In the genomic region with DNA sequence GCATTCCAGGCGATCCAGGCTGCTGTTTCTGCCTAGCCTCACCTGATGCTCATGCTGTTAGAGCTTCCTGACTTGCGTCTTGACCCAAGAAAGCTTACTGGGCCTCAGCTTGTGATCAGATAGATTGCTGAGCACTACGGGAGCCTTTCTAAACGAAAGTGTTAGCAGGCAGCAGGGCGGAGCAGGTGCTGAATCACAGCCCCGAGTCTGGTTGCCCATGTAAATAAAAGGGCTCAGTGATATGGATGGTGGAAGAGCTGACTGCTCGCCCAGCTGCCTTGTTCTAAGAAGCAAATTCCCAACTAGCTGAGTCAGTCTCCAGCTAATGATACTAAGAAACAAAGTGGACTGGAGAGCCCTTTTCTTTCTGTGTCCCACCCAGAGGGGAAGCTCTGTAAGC, we compare ENCODE assay signal across 30 mouse cellular contexts. TPM values are rescaled to one million over a fixed set of nuclear protein-coding genes. Genes with fewer than 3 reads are reported as not detected.
DNase-seq lines count a peak whose midpoint lies in the region; ATAC-seq and TF ChIP-seq lines count a peak whose summit lies in the region.
"Had no signal": no experiment of that assay in that cellular context is flagged by ENCODE, and none has a peak within 500 bp of the region (broad histone marks: within the 10 kb centered on the region; RNA-seq: fewer than 3 reads in every experiment).

No protein-coding gene starts in this region.

- no peak overlapping the region for H3K27ac ChIP-seq in heart, embryonic 12.5 days (ENCODE audit: poor library complexity, severe bottlenecking)
- no peak overlapping the region for H3K27ac ChIP-seq in lung, embryonic 14.5 days (ENCODE audit: low read depth)
- H3K27ac ChIP-seq in lung, postnatal 0 days (ENCODE audit: low read length): no peak overlapping the region
- H3K27ac ChIP-seq: embryonic facial prominence, embryonic 10.5 days; hindbrain, postnatal 0 days; limb, embryonic 15.5 days; liver, embryonic 15.5 days; macrophage had no signal

- peak overlapping the region; percentile 42 for H3K4me2 ChIP-seq in heart, embryonic 12.5 days
- no peak overlapping the region for H3K4me2 ChIP-seq in lung, embryonic 14.5 days
- no peak overlapping the region for H3K4me2 ChIP-seq in lung, postnatal 0 days (replicated peaks; ENCODE audit: low read depth, low read length)
- H3K4me2 ChIP-seq: limb, embryonic 15.5 days; liver, embryonic 15.5 days had no signal

- intact Hi-C loops in heart, postnatal 10 days (cut with DNase I): no loop called here

- no peak overlapping the region for H3K9ac ChIP-seq in heart, embryonic 12.5 days
- no peak overlapping the region for H3K9ac ChIP-seq in lung, embryonic 14.5 days
- no peak overlapping the region for H3K9ac ChIP-seq in lung, postnatal 0 days (replicated peaks; ENCODE audit: low read depth)
- H3K9ac ChIP-seq: forebrain, postnatal 0 days; limb, embryonic 15.5 days; liver, embryonic 15.5 days had no signal

- H3K36me3 ChIP-seq in heart, embryonic 12.5 days: no peaks in the 10 kb centered on the region
- no peaks in the 10 kb centered on the region for H3K36me3 ChIP-seq in lung, embryonic 14.5 days (ENCODE audit: insufficient read depth)
- H3K36me3 ChIP-seq in lung, postnatal 0 days (ENCODE audit: insufficient read depth, low read length): no peaks in the 10 kb centered on the region
- H3K36me3 ChIP-seq: embryonic facial prominence, embryonic 10.5 days; limb, embryonic 15.5 days; liver, embryonic 15.5 days had no signal

- H3K9me3 ChIP-seq in heart, embryonic 12.5 days (replicated peaks): no peaks in the 10 kb centered on the region
- no peaks in the 10 kb centered on the region for H3K9me3 ChIP-seq in lung, embryonic 14.5 days (ENCODE audit: low read depth, low read length)
- H3K9me3 ChIP-seq in lung, postnatal 0 days (ENCODE audit: low read length): no peaks in the 10 kb centered on the region
- H3K9me3 ChIP-seq: embryonic facial prominence, embryonic 10.5 days; limb, embryonic 15.5 days; liver, embryonic 15.5 days had no signal

- H3K4me3 ChIP-seq in heart, embryonic 12.5 days: no peak overlapping the region
- no peak overlapping the region for H3K4me3 ChIP-seq in lung, embryonic 14.5 days (ENCODE audit: low read depth, low read length)
- H3K4me3 ChIP-seq in lung, postnatal 0 days (ENCODE audit: low read depth, low read length): no peak overlapping the region
- H3K4me3 ChIP-seq: embryonic facial prominence, embryonic 10.5 days; limb, embryonic 15.5 days; liver, embryonic 15.5 days had no signal

- no peak for DNase-seq in heart, postnatal 10 days
- peak; percentile 5 for DNase-seq in lung, embryonic 14.5 days
- no peak for DNase-seq in lung, postnatal 0 days (ENCODE audit: low spot score)
- DNase-seq in brain, adult 2 months (ENCODE audit: low read depth, low spot score): peak; percentile 29
- no peak for DNase-seq in right cerebral cortex, postnatal 25 days
- no peak for DNase-seq in kidney, adult 11 months
- DNase-seq: adrenal gland, postnatal 14 days; cerebellum, adult 11 months; cerebellum, postnatal 10 days; forebrain, postnatal 0 days; gastrocnemius, postnatal 36 days; kidney, adult 8-10 months; kidney, postnatal 10 days; left cerebral cortex, postnatal 4 days; right cerebral cortex, adult 18-20 months; thymus, postnatal 25 days had no signal

- H3K27me3 ChIP-seq in heart, embryonic 12.5 days (replicated peaks): no peaks in the 10 kb centered on the region
- H3K27me3 ChIP-seq in lung, embryonic 14.5 days (ENCODE audit: insufficient read depth, low read length): no peaks in the 10 kb centered on the region
- H3K27me3 ChIP-seq in lung, postnatal 0 days (replicated peaks; ENCODE audit: insufficient read depth, low read length): no peaks in the 10 kb centered on the region
- H3K27me3 ChIP-seq: limb, embryonic 15.5 days; liver, embryonic 15.5 days had no signal

- TF ChIP-seq CTCF in lung, embryonic 14.5 days (IDR thresholded peaks at IDR 0.05; ENCODE audit: low read depth): no peak
- no peak for TF ChIP-seq CTCF in lung, postnatal 0 days (IDR thresholded peaks at IDR 0.05)

- TF ChIP-seq EP300 in lung, postnatal 0 days (IDR thresholded peaks at IDR 0.05): no peak

- 26% methylated on average over 7 of the region's 7 CpGs for WGBS in heart, embryonic 12.5 days
- WGBS in lung, embryonic 14.5 days: 25% methylated on average over 7 of the region's 7 CpGs
- 15% methylated on average over 7 of the region's 7 CpGs for WGBS in lung, postnatal 0 days

- peaks cover 16% of the 10 kb centered on the region for H3K4me1 ChIP-seq in heart, embryonic 12.5 days (replicated peaks)
- H3K4me1 ChIP-seq in lung, embryonic 14.5 days (ENCODE audit: insufficient read depth): no peaks in the 10 kb centered on the region
- H3K4me1 ChIP-seq in lung, postnatal 0 days (ENCODE audit: insufficient read depth, low read depth, low read length): no peaks in the 10 kb centered on the region
- H3K4me1 ChIP-seq: limb, embryonic 15.5 days; liver, embryonic 15.5 days had no signal

- ATAC-seq in heart, embryonic 12.5 days (ENCODE audit: insufficient number of reproducible peaks, low FRiP score): no peak
- no peak for ATAC-seq in lung, embryonic 14.5 days (ENCODE audit: insufficient read depth)
- no peak for ATAC-seq in lung, postnatal 0 days
- ATAC-seq: forebrain, postnatal 0 days; hindbrain, postnatal 0 days had no signal

RNA-seq across cellular contexts. Expression of a gene that starts 27.4 kb away (rescaled TPM):
- not detected in 2 replicates for polyA plus RNA-seq in heart, embryonic 12.5 days (2016; fragmentation: Nextera tagmentation; extraction: Ambion mirVana)
- not detected for total RNA-seq in heart, postnatal 10 days (2021)
- polyA plus RNA-seq in lung, embryonic 14.5 days (2014; fragmentation: Nextera tagmentation; extraction: Ambion mirVana): not detected in 2 replicates
- not detected in 2 replicates for polyA plus RNA-seq in lung, postnatal 0 days (2015; fragmentation: Nextera tagmentation; extraction: Ambion mirVana)
- total RNA-seq: adrenal gland, postnatal 14 days; forebrain, postnatal 0 days; gastrocnemius, postnatal 36 days; hematopoietic stem cell, adult 5-6 weeks; hindbrain, postnatal 0 days; layer of hippocampus, postnatal 14 days; left cerebral cortex, adult 8-10 months; left cerebral cortex, postnatal 4 days; midbrain, postnatal 0 days had no signal
- polyA plus RNA-seq: C2C12; embryonic facial prominence, embryonic 10.5 days; forebrain, postnatal 0 days; hindbrain, postnatal 0 days; limb, embryonic 15.5 days; liver, embryonic 15.5 days; lung, embryonic 16.5 days; macrophage; midbrain, postnatal 0 days; neural tube, embryonic 14.5 days; small intestine, adult 2 months had no signal

RNA-seq across cellular contexts. Expression of a gene that starts 33.1 kb away (rescaled TPM):
- polyA plus RNA-seq in heart, embryonic 12.5 days (2016; fragmentation: Nextera tagmentation; extraction: Ambion mirVana): 8.1 and 8.5 TPM in 2 replicates
- 10 to 100 TPM; 12.5 to 13.4 TPM for total RNA-seq in heart, postnatal 10 days (2021)
- 4.0 and 4.5 TPM in 2 replicates for polyA plus RNA-seq in lung, embryonic 14.5 days (2014; fragmentation: Nextera tagmentation; extraction: Ambion mirVana)
- polyA plus RNA-seq in lung, postnatal 0 days (2015; fragmentation: Nextera tagmentation; extraction: Ambion mirVana): 1.2 and 1.7 TPM in 2 replicates

RNA-seq across cellular contexts. Expression of a gene that starts 33.2 kb away (rescaled TPM):
- 15.3 and 16.6 TPM in 2 replicates for polyA plus RNA-seq in heart, embryonic 12.5 days (2016; fragmentation: Nextera tagmentation; extraction: Ambion mirVana)
- total RNA-seq in heart, postnatal 10 days (2021): 1 to 10 TPM; 7.0 to 7.7 TPM
- polyA plus RNA-seq in lung, embryonic 14.5 days (2014; fragmentation: Nextera tagmentation; extraction: Ambion mirVana): 4.9 and 5.4 TPM in 2 replicates
- polyA plus RNA-seq in lung, postnatal 0 days (2015; fragmentation: Nextera tagmentation; extraction: Ambion mirVana): 2.2 and 3.5 TPM in 2 replicates

Comparison
In these comparisons a context has a peak if more than half of its experiments do, and no peak if none do; other contexts are left out.
1. DNase-seq: peak in lung, embryonic 14.5 days (single experiment) and brain, adult 2 months (single experiment); none in heart, postnatal 10 days (0 of 2), lung, postnatal 0 days (single experiment), right cerebral cortex, postnatal 25 days (single experiment) and kidney, adult 11 months (single experiment).